Mouse (Mus musculus): ENCODE results near the gene Atf6. TPM values are rescaled to one million over a fixed set of nuclear protein-coding genes. Genes with fewer than 3 reads are reported as not detected.

The Atf6 gene
- polyA plus RNA-seq, 1 experiment = 43.1 TPM

- no peak for TF ChIP-seq POLR2A (IDR thresholded peaks at IDR 0.05; ENCODE audit: borderline replicate concordance, low read depth, low read length)
- no peak for TF ChIP-seq CTCF (IDR thresholded peaks at IDR 0.05; ENCODE audit: low read depth, low read length)
- H3K4me1 ChIP-seq (ENCODE audit: control insufficient read depth, insufficient read depth, low read length) = peaks cover 55% of the 10 kb centered on the region
- H3K27ac ChIP-seq (ENCODE audit: insufficient read depth, low read depth, low read length) = 0 out of 2 replicates have a peak overlapping the region, but pooled peaks have one; percentile 8
- H3K4me3 ChIP-seq (ENCODE audit: insufficient read depth, low read length) = no peak overlapping the region
Measured at GRCm38 (mm10) chr1:170850637-170851624, 16.6 kb downstream of the Atf6 start.

- Histone ChIP-seq H3K4me3 (ENCODE audit: insufficient read depth, low read length) (no peak overlapping the region), H3K4me1 (ENCODE audit: control insufficient read depth, insufficient read depth, low read length) (peaks cover 53% of the 10 kb centered on the region), H3K27ac (ENCODE audit: insufficient read depth, low read depth, low read length) (0 out of 2 replicates have a peak overlapping the region, but pooled peaks have one; percentile 37)
- no peak for TF ChIP-seq POLR2A (IDR thresholded peaks at IDR 0.05; ENCODE audit: borderline replicate concordance, low read depth, low read length)
- no peak for TF ChIP-seq CTCF (IDR thresholded peaks at IDR 0.05; ENCODE audit: low read depth, low read length)
Measured at GRCm38 (mm10) chr1:170850007-170850406, 17.6 kb downstream of the Atf6 start.

GRCm38 (mm10) chr1:170845448-170846307, 21.9 kb downstream of the Atf6 start:
- TF ChIP-seq POLR2A (IDR thresholded peaks at IDR 0.05; ENCODE audit: borderline replicate concordance, low read depth, low read length) (no peak), CTCF (IDR thresholded peaks at IDR 0.05; ENCODE audit: low read depth, low read length) (no peak)
- peaks cover 33% of the 10 kb centered on the region for H3K4me1 ChIP-seq (ENCODE audit: control insufficient read depth, insufficient read depth, low read length)
- H3K4me3 ChIP-seq (ENCODE audit: insufficient read depth, low read length) = peak overlapping the region; percentile 63
- peak overlapping the region; percentile 99 for H3K27ac ChIP-seq (ENCODE audit: insufficient read depth, low read depth, low read length)

- TF ChIP-seq POLR2A (IDR thresholded peaks at IDR 0.05; ENCODE audit: borderline replicate concordance, low read depth, low read length) (no peak), CTCF (IDR thresholded peaks at IDR 0.05; ENCODE audit: low read depth, low read length) (peak; percentile 53; the same call in 1 of the 2 replicates)
- Histone ChIP-seq H3K4me1 (ENCODE audit: control insufficient read depth, insufficient read depth, low read length) (peaks cover 22% of the 10 kb centered on the region), H3K4me3 (ENCODE audit: insufficient read depth, low read length) (no peak overlapping the region), H3K27ac (ENCODE audit: insufficient read depth, low read depth, low read length) (no peak overlapping the region)
Measured at GRCm38 (mm10) chr1:170844380-170844779, 23.2 kb downstream of the Atf6 start.

DNA sequence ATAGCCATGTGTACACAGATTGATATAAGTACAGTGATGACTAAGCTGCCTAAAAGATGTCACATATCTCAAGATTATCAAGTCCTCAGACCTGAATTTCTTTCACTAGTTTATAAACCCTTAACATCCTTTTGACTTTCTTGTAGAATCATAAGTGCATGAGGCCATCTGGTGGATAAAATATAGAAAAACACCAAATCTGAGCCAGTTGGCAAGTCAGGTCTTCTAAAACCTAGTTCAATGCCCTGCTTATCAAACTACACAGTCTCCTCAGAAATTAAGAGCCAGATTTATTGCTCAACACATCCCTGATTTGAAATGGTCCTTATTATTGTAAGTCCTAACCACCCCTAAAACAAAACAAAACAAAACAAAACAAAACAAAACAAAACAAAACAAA, 27.9 kb downstream of the Atf6 start:
- H3K4me1 ChIP-seq (ENCODE audit: control insufficient read depth, insufficient read depth, low read length) = no peaks in the 10 kb centered on the region
- TF ChIP-seq POLR2A (IDR thresholded peaks at IDR 0.05; ENCODE audit: borderline replicate concordance, low read depth, low read length) (no peak), CTCF (IDR thresholded peaks at IDR 0.05; ENCODE audit: low read depth, low read length) (no peak)
- no peak overlapping the region for H3K4me3 ChIP-seq (ENCODE audit: insufficient read depth, low read length)
- H3K27ac ChIP-seq (ENCODE audit: insufficient read depth, low read depth, low read length) = no peak overlapping the region

- no peak for TF ChIP-seq CTCF (IDR thresholded peaks at IDR 0.05; ENCODE audit: low read depth, low read length)
- no peak for TF ChIP-seq POLR2A (IDR thresholded peaks at IDR 0.05; ENCODE audit: borderline replicate concordance, low read depth, low read length)
- Histone ChIP-seq H3K4me3 (ENCODE audit: insufficient read depth, low read length) (no peak overlapping the region), H3K4me1 (ENCODE audit: control insufficient read depth, insufficient read depth, low read length) (no peaks in the 10 kb centered on the region), H3K27ac (ENCODE audit: insufficient read depth, low read depth, low read length) (no peak overlapping the region)
Measured at GRCm38 (mm10) chr1:170834756-170835155, 32.8 kb downstream of the Atf6 start.

GRCm38 (mm10) chr1:170829781-170830180, 37.8 kb downstream of the Atf6 start:
- Histone ChIP-seq H3K27ac (ENCODE audit: insufficient read depth, low read depth, low read length) (no peak overlapping the region), H3K4me1 (ENCODE audit: control insufficient read depth, insufficient read depth, low read length) (no peaks in the 10 kb centered on the region), H3K4me3 (ENCODE audit: insufficient read depth, low read length) (no peak overlapping the region)
- TF ChIP-seq CTCF (IDR thresholded peaks at IDR 0.05; ENCODE audit: low read depth, low read length) (no peak), POLR2A (IDR thresholded peaks at IDR 0.05; ENCODE audit: borderline replicate concordance, low read depth, low read length) (no peak)

DNA sequence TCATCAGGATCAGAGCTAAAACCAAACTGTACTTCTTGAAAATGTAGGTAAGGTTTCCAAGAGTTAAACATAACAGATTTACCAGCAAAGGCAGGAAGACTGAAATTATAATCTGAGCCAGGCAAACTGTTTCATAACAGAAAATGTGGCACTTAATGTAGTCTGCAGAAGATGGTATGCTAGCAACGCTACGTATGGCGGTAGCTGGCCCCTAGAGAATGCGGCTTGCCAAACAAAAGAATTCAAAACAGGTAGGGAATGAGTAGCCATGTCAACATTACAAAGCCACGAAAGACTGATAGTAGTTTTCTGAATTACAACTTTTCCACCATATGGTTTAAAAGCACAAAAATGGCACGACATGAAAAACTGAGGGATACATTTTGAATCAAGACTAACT, 38.2 kb downstream of the Atf6 start:
- no peak overlapping the region for H3K27ac ChIP-seq (ENCODE audit: insufficient read depth, low read depth, low read length)
- 0 out of 2 replicates have a peak, but pooled peaks cover 2% of the 10 kb centered on the region for H3K4me1 ChIP-seq (ENCODE audit: control insufficient read depth, insufficient read depth, low read length)
- TF ChIP-seq POLR2A (IDR thresholded peaks at IDR 0.05; ENCODE audit: borderline replicate concordance, low read depth, low read length) = no peak
- no peak for TF ChIP-seq CTCF (IDR thresholded peaks at IDR 0.05; ENCODE audit: low read depth, low read length)
- no peak overlapping the region for H3K4me3 ChIP-seq (ENCODE audit: insufficient read depth, low read length)

GRCm38 (mm10) chr1:170820103-170820814, 47.3 kb downstream of the Atf6 start:
- TF ChIP-seq CTCF (IDR thresholded peaks at IDR 0.05; ENCODE audit: low read depth, low read length) (no peak), POLR2A (IDR thresholded peaks at IDR 0.05; ENCODE audit: borderline replicate concordance, low read depth, low read length) (no peak)
- Histone ChIP-seq H3K4me3 (ENCODE audit: insufficient read depth, low read length) (no peak overlapping the region), H3K27ac (ENCODE audit: insufficient read depth, low read depth, low read length) (0 out of 2 replicates have a peak overlapping the region, but pooled peaks have one; percentile 27), H3K4me1 (ENCODE audit: control insufficient read depth, insufficient read depth, low read length) (peaks cover 19% of the 10 kb centered on the region)
